Mouse (Mus musculus): ENCODE measurements around the gene Gm17387. TPM values are rescaled to one million over a fixed set of nuclear protein-coding genes. Genes with fewer than 3 reads are reported as not detected.

The Gm17387 gene
- polyA plus RNA-seq, 1 experiment from 2014 or later, result not detected

GRCm38 (mm10) chr7:141056976-141057375, 28.0 kb downstream of the Gm17387 start:
- no peak for ATAC-seq (ENCODE audit: low FRiP score, low read depth)
- Histone ChIP-seq H3K9ac (no peak overlapping the region), H3K27me3 (no peaks in the 10 kb centered on the region), H3K4me2 (no peak overlapping the region), H3K4me1 (replicated peaks) (peaks cover 21% of the 10 kb centered on the region), H3K36me3 (no peaks in the 10 kb centered on the region), H3K9me3 (no peaks in the 10 kb centered on the region), H3K4me3 (no peak overlapping the region), H3K27ac (replicated peaks) (no peak overlapping the region)
- 91% methylated on average over 6 of the region's 6 CpGs for WGBS

- 100% methylated on average over 1 of the region's 1 CpGs for WGBS
- ATAC-seq (ENCODE audit: low FRiP score, low read depth), result no peak
- Histone ChIP-seq H3K27me3 (no peaks in the 10 kb centered on the region), H3K9me3 (no peaks in the 10 kb centered on the region), H3K4me3 (no peak overlapping the region), H3K27ac (replicated peaks) (no peak overlapping the region), H3K36me3 (no peaks in the 10 kb centered on the region), H3K4me2 (no peak overlapping the region), H3K4me1 (replicated peaks) (peaks cover 27% of the 10 kb centered on the region), H3K9ac (no peak overlapping the region)
Measured at GRCm38 (mm10) chr7:141057541-141057940, 28.6 kb downstream of the Gm17387 start.

- H3K4me2 ChIP-seq, result no peak overlapping the region
- no peak overlapping the region for H3K27ac ChIP-seq (replicated peaks)
- 95% methylated on average over 14 of the region's 14 CpGs for WGBS
- no peak overlapping the region for H3K9ac ChIP-seq
- no peak for ATAC-seq (ENCODE audit: low FRiP score, low read depth)
- no peak overlapping the region for H3K4me3 ChIP-seq
- 0 out of 2 replicates have a peak, but pooled peaks cover 2% of the 10 kb centered on the region for H3K36me3 ChIP-seq
- H3K27me3 ChIP-seq, result no peaks in the 10 kb centered on the region
- H3K4me1 ChIP-seq (replicated peaks), result peaks cover 34% of the 10 kb centered on the region
- H3K9me3 ChIP-seq, result no peaks in the 10 kb centered on the region
Measured at GRCm38 (mm10) chr7:141058601-141059341, 29.8 kb downstream of the Gm17387 start.

- Histone ChIP-seq H3K36me3 (peaks cover 12% of the 10 kb centered on the region; the same call in 1 of the 2 replicates), H3K27ac (replicated peaks) (peak overlapping the region; percentile 94), H3K27me3 (no peaks in the 10 kb centered on the region), H3K4me1 (replicated peaks) (peaks cover 34% of the 10 kb centered on the region), H3K4me2 (peak overlapping the region; percentile 62), H3K9me3 (no peaks in the 10 kb centered on the region), H3K4me3 (peak overlapping the region; percentile 76), H3K9ac (peak overlapping the region; percentile 94)
- WGBS, result 58% methylated on average over 2 of the region's 2 CpGs
- ATAC-seq (ENCODE audit: low FRiP score, low read depth), result peak; percentile 2; the same call in 1 of the 2 replicates
Measured at GRCm38 (mm10) chr7:141059929-141060328, 31.0 kb downstream of the Gm17387 start.

GRCm38 (mm10) chr7:141060426-141061242, 31.7 kb downstream of the Gm17387 start, which contains the start of gene B4galnt4:
Gene B4galnt4 (plus strand): TSS chr7:141061104.
- ATAC-seq (ENCODE audit: low FRiP score, low read depth), result peak; percentile 99

DNA sequence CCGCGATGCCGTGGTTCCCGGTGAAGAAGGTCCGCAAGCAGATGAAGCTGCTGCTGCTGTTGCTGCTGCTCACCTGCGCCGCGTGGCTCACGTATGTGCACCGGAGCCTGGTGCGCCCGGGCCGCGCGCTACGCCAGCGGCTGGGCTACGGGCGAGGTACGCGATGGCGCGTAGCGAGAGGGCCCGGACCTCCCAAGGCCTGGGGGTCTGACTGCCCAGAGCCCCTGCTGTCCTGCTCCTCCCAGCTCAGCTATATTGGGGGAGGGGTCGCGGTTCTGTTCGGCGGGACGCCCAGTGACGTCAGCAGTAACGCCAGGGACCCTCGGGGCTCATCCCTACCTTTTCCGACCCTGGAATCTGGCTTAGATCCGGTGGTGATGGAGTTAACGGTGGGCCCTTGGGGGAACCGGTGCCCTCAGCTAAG, 32.4 kb downstream of the Gm17387 start:
- peaks cover 34% of the 10 kb centered on the region for H3K4me1 ChIP-seq (replicated peaks)
- H3K9me3 ChIP-seq, result no peaks in the 10 kb centered on the region
- peak overlapping the region; percentile 94 for H3K9ac ChIP-seq
- WGBS, result under 1% methylated on average over 37 of the region's 37 CpGs
- H3K27ac ChIP-seq (replicated peaks), result peak overlapping the region; percentile 94
- H3K27me3 ChIP-seq, result no peaks in the 10 kb centered on the region
- peak; percentile 59 for ATAC-seq (ENCODE audit: low FRiP score, low read depth)
- peak overlapping the region; percentile 62 for H3K4me2 ChIP-seq
- peak overlapping the region; percentile 76 for H3K4me3 ChIP-seq
- H3K36me3 ChIP-seq, result peaks cover 24% of the 10 kb centered on the region

More at GRCm38 (mm10) chr7:141060426-141061242, 31.7 kb downstream of the Gm17387 start, which contains the start of gene B4galnt4:
- Histone ChIP-seq H3K9ac (peak within 1 kb of the TSS; percentile 94), H3K4me2 (peak within 1 kb of the TSS; percentile 62), H3K27ac (replicated peaks) (peak within 1 kb of the TSS; percentile 94), H3K4me1 (replicated peaks) (peaks cover 34% of the 10 kb centered on the region), H3K27me3 (no peaks in the 10 kb centered on the region), H3K4me3 (peak within 1 kb of the TSS; percentile 76), H3K9me3 (no peaks in the 10 kb centered on the region), H3K36me3 (peaks cover 19% of the 10 kb centered on the region)
- under 1% methylated on average over 71 of the region's 72 CpGs for WGBS

- H3K36me3 ChIP-seq, result peaks cover 29% of the 10 kb centered on the region
- H3K9me3 ChIP-seq, result no peaks in the 10 kb centered on the region
- no peaks in the 10 kb centered on the region for H3K27me3 ChIP-seq
- 65% methylated on average over 7 of the region's 7 CpGs for WGBS
- H3K27ac ChIP-seq (replicated peaks), result no peak overlapping the region
- ATAC-seq (ENCODE audit: low FRiP score, low read depth), result no peak
- H3K4me1 ChIP-seq (replicated peaks), result peaks cover 34% of the 10 kb centered on the region
- H3K4me2 ChIP-seq, result peak overlapping the region; percentile 62
- peak overlapping the region; percentile 76; the same call in 1 of the 2 replicates for H3K4me3 ChIP-seq
- peak overlapping the region; percentile 94; the same call in 1 of the 2 replicates for H3K9ac ChIP-seq
Measured at GRCm38 (mm10) chr7:141062525-141062924, 33.6 kb downstream of the Gm17387 start.

- Histone ChIP-seq H3K4me1 (replicated peaks) (peaks cover 34% of the 10 kb centered on the region), H3K9me3 (no peaks in the 10 kb centered on the region), H3K27ac (replicated peaks) (no peak overlapping the region), H3K27me3 (no peaks in the 10 kb centered on the region), H3K4me3 (no peak overlapping the region), H3K4me2 (no peak overlapping the region), H3K36me3 (peaks cover 36% of the 10 kb centered on the region), H3K9ac (no peak overlapping the region)
- 97% methylated on average over 3 of the region's 3 CpGs for WGBS
- ATAC-seq (ENCODE audit: low FRiP score, low read depth), result no peak
Measured at GRCm38 (mm10) chr7:141063353-141063752, 34.4 kb downstream of the Gm17387 start.

- WGBS, result 92% methylated on average over 7 of the region's 7 CpGs
- no peak for ATAC-seq (ENCODE audit: low FRiP score, low read depth)
Measured at GRCm38 (mm10) chr7:141064175-141064574, 35.2 kb downstream of the Gm17387 start.

GRCm38 (mm10) chr7:141064576-141064975, 35.6 kb downstream of the Gm17387 start:
- Histone ChIP-seq H3K9me3 (no peaks in the 10 kb centered on the region), H3K36me3 (peaks cover 43% of the 10 kb centered on the region), H3K9ac (no peak overlapping the region), H3K27me3 (no peaks in the 10 kb centered on the region), H3K4me3 (no peak overlapping the region), H3K4me1 (replicated peaks) (peaks cover 29% of the 10 kb centered on the region), H3K27ac (replicated peaks) (no peak overlapping the region), H3K4me2 (no peak overlapping the region)
- no peak for ATAC-seq (ENCODE audit: low FRiP score, low read depth)
- WGBS, result 94% methylated on average over 7 of the region's 7 CpGs

More at GRCm38 (mm10) chr7:141064175-141064574, 35.2 kb downstream of the Gm17387 start:
- H3K4me3 ChIP-seq, result no peak overlapping the region
- no peak overlapping the region for H3K27ac ChIP-seq (replicated peaks)
- peaks cover 43% of the 10 kb centered on the region for H3K36me3 ChIP-seq
- H3K9ac ChIP-seq, result no peak overlapping the region
- H3K4me1 ChIP-seq (replicated peaks), result peaks cover 31% of the 10 kb centered on the region
- H3K27me3 ChIP-seq, result no peaks in the 10 kb centered on the region
- H3K9me3 ChIP-seq, result no peaks in the 10 kb centered on the region
- no peak overlapping the region for H3K4me2 ChIP-seq

DNA sequence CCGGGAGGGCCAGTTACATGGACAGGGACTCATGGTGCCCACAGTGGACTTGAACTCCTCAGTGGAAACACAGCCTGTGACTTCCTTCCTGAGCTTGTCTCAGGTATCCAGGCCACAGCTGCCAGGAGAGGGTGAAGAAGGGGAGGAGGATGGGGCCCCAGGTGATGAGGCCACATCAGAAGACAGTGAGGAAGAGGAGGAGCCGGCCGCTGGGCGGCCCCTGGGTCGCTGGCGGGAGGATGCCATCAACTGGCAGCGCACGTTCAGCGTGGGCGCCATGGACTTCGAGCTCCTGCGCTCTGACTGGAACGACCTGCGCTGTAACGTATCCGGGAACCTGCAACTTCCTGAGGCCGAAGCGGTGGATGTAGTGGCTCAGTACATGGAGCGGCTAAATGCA, 39.4 kb downstream of the Gm17387 start:
- no peak overlapping the region for H3K9ac ChIP-seq
- ATAC-seq (ENCODE audit: low FRiP score, low read depth), result no peak
- no peak overlapping the region for H3K4me2 ChIP-seq
- peaks cover 43% of the 10 kb centered on the region for H3K36me3 ChIP-seq
- no peaks in the 10 kb centered on the region for H3K27me3 ChIP-seq
- WGBS, result 74% methylated on average over 19 of the region's 19 CpGs
- peaks cover 26% of the 10 kb centered on the region for H3K4me1 ChIP-seq (replicated peaks)
- no peak overlapping the region for H3K4me3 ChIP-seq
- H3K27ac ChIP-seq (replicated peaks), result no peak overlapping the region
- no peaks in the 10 kb centered on the region for H3K9me3 ChIP-seq

Measured in hindbrain, embryonic 15.5 days (tissue).